Mouse (Mus musculus) forebrain, postnatal 0 days (tissue): ENCODE results near the gene Icos. TPM values are rescaled to one million over a fixed set of nuclear protein-coding genes. Genes with fewer than 3 reads are reported as not detected.

Experiments
- ATAC-seq: fragments of 200-750 bp; cut with Nextera tagmentation; 2 replicates; pipeline ENCODE4 v1.8.0; 2017; ENCODE audit warnings: mild to moderate bottlenecking, moderate library complexity
- DNase-seq: peaks from one replicate; pipeline ENCODE4 v3.0.0-alpha.2; 2015
- H3K27ac ChIP-seq: fragments of 300-500 bp; sonication (generic); 2 replicates; pipeline ENCODE4 v1.5.1; 2014; ENCODE audit warnings: low read depth, mild to moderate bottlenecking, antibody characterized with exemption, low read length, moderate library complexity, mixed read lengths
- H3K27me3 ChIP-seq: fragments of 300-500 bp; sonication (generic); 2 replicates; pipeline ENCODE4 v1.6.1; 2014; ENCODE audit warnings: mild to moderate bottlenecking, low read length, mixed read lengths; ENCODE audit not compliant: insufficient read depth
- H3K36me3 ChIP-seq: fragments of 300-500 bp; sonication (generic); 2 replicates; pipeline ENCODE4 v1.6.1; 2014; ENCODE audit warnings: mild to moderate bottlenecking, moderate library complexity; ENCODE audit not compliant: insufficient read depth
- H3K4me1 ChIP-seq: fragments of 300-500 bp; sonication (generic); 2 replicates; pipeline ENCODE4 v1.6.1; 2014; ENCODE audit warnings: antibody characterized with exemption; ENCODE audit not compliant: insufficient read depth
- H3K4me2 ChIP-seq: fragments of 300-500 bp; sonication (generic); 2 replicates; pipeline ENCODE4 v1.6.1; 2014; ENCODE audit warnings: low read depth, mild to moderate bottlenecking, moderate library complexity
- H3K4me3 ChIP-seq: fragments of 300-500 bp; sonication (generic); 2 replicates; pipeline ENCODE4 v1.5.1; 2014; ENCODE audit warnings: low read depth, low read length, mixed read lengths
- H3K9ac ChIP-seq: fragments of 300-500 bp; sonication (generic); 2 replicates; pipeline ENCODE4 v1.6.1; 2014; ENCODE audit warnings: mild to moderate bottlenecking
- H3K9me3 ChIP-seq: fragments of 300-500 bp; sonication (generic); 2 replicates; pipeline ENCODE4 v1.6.1; 2016; ENCODE audit warnings: low read length
- CTCF ChIP-seq: sonication (generic); IDR thresholded peaks from 2 replicates; pipeline ENCODE4 v1.5.1; 2016; ENCODE audit warnings: antibody characterized with exemption, control low read depth, low read depth
- WGBS: fragments of 180-500 bp; shearing (Covaris S2); extraction: QIAGEN DNeasy Blood & Tissue Kit; methylation state at CpG from one replicate; pipeline ENCODE4 v1.1.7; 2014; 5-methylcytosine and 5-hydroxymethylcytosine counted together
- polyA plus RNA-seq: library from polyadenylated mRNA; unstranded; fragments of >200 nt; fragmentation: Nextera tagmentation; extraction: Ambion mirVana; gene quantifications from 2 replicates; pipeline ENCODE4 v1.2.1, GENCODE M21; 2015
- total RNA-seq: library from RNA; depleted of rRNA; stranded (reverse); fragments of >200 nt; gene quantifications from 2 replicates; pipeline ENCODE4 v1.2.3, GENCODE M21; 2014; rRNA removed

Gene Icos
- total and polyA plus RNA-seq, 2 experiments from 2014 or later = 0.05 to 0.13 TPM

DNA sequence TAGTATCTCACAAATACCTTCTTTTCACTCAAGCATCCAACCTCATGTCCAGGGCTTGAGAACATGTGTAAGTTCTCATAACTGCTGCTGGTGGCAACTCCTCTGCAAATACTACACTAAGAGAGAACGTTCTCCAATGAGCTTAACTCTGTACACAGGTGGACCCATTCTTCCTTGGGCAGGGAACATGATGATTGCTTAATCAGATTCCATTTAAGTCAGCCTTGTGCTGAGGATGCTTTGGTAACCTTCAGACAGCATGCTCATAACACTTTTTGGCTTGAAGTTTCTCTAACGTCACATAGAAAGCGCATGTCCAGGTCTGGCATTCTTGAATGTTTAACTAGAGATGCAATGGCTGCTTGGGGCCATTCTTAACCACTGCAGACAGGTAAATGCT, 69.6 kb downstream of the Icos start:
- H3K4me3 ChIP-seq = no peak overlapping the region
- H3K27ac ChIP-seq = no peak overlapping the region
- no peak overlapping the region for H3K9ac ChIP-seq
- H3K27me3 ChIP-seq = no peaks in the 10 kb centered on the region
- H3K36me3 ChIP-seq = no peaks in the 10 kb centered on the region
- no peaks in the 10 kb centered on the region for H3K4me1 ChIP-seq
- no peak for DNase-seq
- WGBS = 89% methylated on average over 3 of the region's 3 CpGs
- ATAC-seq = no peak
- TF ChIP-seq CTCF = no peak
- H3K9me3 ChIP-seq = no peaks in the 10 kb centered on the region
- H3K4me2 ChIP-seq = no peak overlapping the region

Other genes starting within 250 kb of the Icos start
- gene Ctla4, start 90.9 kb upstream of the Icos start, total RNA-seq = 0.10 TPM in 1 of 2 replicates, not detected in the other
- gene Ctla4, start 90.9 kb upstream of the Icos start, polyA plus RNA-seq = not detected in 2 replicates